Mouse (Mus musculus) embryonic facial prominence, embryonic 15.5 days (tissue): Measurements from ENCODE around the gene 4930578C19Rik. TPM values are rescaled to one million over a fixed set of nuclear protein-coding genes. Genes with fewer than 3 reads are reported as not detected.

ENCODE experiments used
- ATAC-seq: fragments of 200-750 bp; cut with Nextera tagmentation; 2 replicates; pipeline ENCODE4 v1.8.0; 2017; ENCODE audit warnings: low read depth, moderate TSS enrichment; ENCODE audit not compliant: insufficient number of reproducible peaks, low FRiP score, low TSS enrichment
- H3K27ac ChIP-seq: fragments of 300-500 bp; sonication (generic); replicated peaks from 2 replicates; pipeline ENCODE4 v1.5.1; 2015; ENCODE audit warnings: mild to moderate bottlenecking, inconsistent platforms
- H3K27me3 ChIP-seq: fragments of 300-500 bp; sonication (generic); 2 replicates; pipeline ENCODE4 v1.6.1; 2015; ENCODE audit warnings: inconsistent platforms
- H3K36me3 ChIP-seq: fragments of 300-500 bp; sonication (generic); 2 replicates; pipeline ENCODE4 v1.6.1; 2015; ENCODE audit warnings: mild to moderate bottlenecking, inconsistent platforms
- H3K4me1 ChIP-seq: fragments of 300-500 bp; sonication (generic); 2 replicates; pipeline ENCODE4 v1.6.1; 2015; ENCODE audit warnings: inconsistent platforms
- H3K4me2 ChIP-seq: fragments of 300-500 bp; sonication (generic); replicated peaks from 2 replicates; pipeline ENCODE4 v1.6.1; 2015; ENCODE audit warnings: mild to moderate bottlenecking, inconsistent platforms
- H3K4me3 ChIP-seq: fragments of 300-500 bp; sonication (generic); replicated peaks from 2 replicates; pipeline ENCODE4 v1.5.1; 2015; ENCODE audit warnings: mild to moderate bottlenecking, inconsistent platforms
- H3K9ac ChIP-seq: fragments of 300-500 bp; sonication (generic); 2 replicates; pipeline ENCODE4 v1.6.1; 2015; ENCODE audit warnings: inconsistent platforms
- H3K9me3 ChIP-seq: fragments of 300-500 bp; sonication (generic); replicated peaks from 2 replicates; pipeline ENCODE4 v1.6.1; 2016; ENCODE audit warnings: inconsistent platforms
- WGBS: fragments of 180-500 bp; shearing (Covaris S2); methylation state at CpG from one replicate; pipeline ENCODE4 v1.1.7; 2015; 5-methylcytosine and 5-hydroxymethylcytosine counted together
- polyA plus RNA-seq: library from polyadenylated mRNA; unstranded; fragments of >200 nt; fragmentation: Nextera tagmentation; extraction: Ambion mirVana; gene quantifications from 2 replicates; pipeline ENCODE4 v1.2.1, GENCODE M21; 2015

4930578C19Rik gene
- 1.1 and 1.5 TPM in 2 replicates for polyA plus RNA-seq

GRCm38 (mm10) chrX:18461198-18461601 is at the start of gene 4930578C19Rik:
Gene 4930578C19Rik, minus strand, starts transcription at chrX:18461397.
- Histone ChIP-seq H3K36me3 (no peaks in the 10 kb centered on the region), H3K4me1 (no peaks in the 10 kb centered on the region), H3K9ac (no peak within 1 kb of the TSS), H3K27me3 (no peaks in the 10 kb centered on the region), H3K9me3 (no peaks in the 10 kb centered on the region), H3K4me2 (no peak within 1 kb of the TSS), H3K27ac (no peak within 1 kb of the TSS), H3K4me3 (no peak within 1 kb of the TSS)
- no peak for ATAC-seq
- 78% methylated on average over 8 of the region's 8 CpGs for WGBS

GRCm38 (mm10) chrX:18467690-18468089 is 6.5 kb upstream of the 4930578C19Rik start:
- no peak overlapping the region for H3K9ac ChIP-seq
- no peak overlapping the region for H3K4me2 ChIP-seq
- H3K4me3 ChIP-seq: no peak overlapping the region
- no peak overlapping the region for H3K27ac ChIP-seq
- no peak for ATAC-seq
- 75% methylated on average over 1 of the region's 1 CpGs for WGBS
- no peaks in the 10 kb centered on the region for H3K4me1 ChIP-seq
- no peaks in the 10 kb centered on the region for H3K27me3 ChIP-seq
- no peaks in the 10 kb centered on the region for H3K36me3 ChIP-seq
- H3K9me3 ChIP-seq: no peaks in the 10 kb centered on the region

- H3K9ac ChIP-seq: no peak overlapping the region
- ATAC-seq: no peak
- H3K36me3 ChIP-seq: no peaks in the 10 kb centered on the region
- H3K9me3 ChIP-seq: no peaks in the 10 kb centered on the region
- H3K27ac ChIP-seq: no peak overlapping the region
- no peaks in the 10 kb centered on the region for H3K27me3 ChIP-seq
- H3K4me3 ChIP-seq: no peak overlapping the region
- no peaks in the 10 kb centered on the region for H3K4me1 ChIP-seq
- WGBS: 80% methylated on average over 1 of the region's 1 CpGs
- no peak overlapping the region for H3K4me2 ChIP-seq
Measured at GRCm38 (mm10) chrX:18462879-18463278, 1.7 kb upstream of the 4930578C19Rik start.

GRCm38 (mm10) chrX:18451559-18451958 is 9.6 kb downstream of the 4930578C19Rik start:
- Histone ChIP-seq H3K4me3 (no peak overlapping the region), H3K9me3 (no peaks in the 10 kb centered on the region), H3K27me3 (no peaks in the 10 kb centered on the region), H3K9ac (no peak overlapping the region), H3K27ac (no peak overlapping the region), H3K36me3 (no peaks in the 10 kb centered on the region), H3K4me1 (no peaks in the 10 kb centered on the region), H3K4me2 (no peak overlapping the region)
- no peak for ATAC-seq
- WGBS: 58% methylated on average over 1 of the region's 1 CpGs

- no peaks in the 10 kb centered on the region for H3K9me3 ChIP-seq
- H3K27ac ChIP-seq: no peak overlapping the region
- no peak for ATAC-seq
- H3K4me3 ChIP-seq: no peak overlapping the region
- no peaks in the 10 kb centered on the region for H3K27me3 ChIP-seq
- no peaks in the 10 kb centered on the region for H3K4me1 ChIP-seq
- 28% methylated on average over 5 of the region's 5 CpGs for WGBS
- H3K9ac ChIP-seq: no peak overlapping the region
- H3K4me2 ChIP-seq: no peak overlapping the region
- H3K36me3 ChIP-seq: no peaks in the 10 kb centered on the region
Measured at GRCm38 (mm10) chrX:18442066-18442465, 19.1 kb downstream of the 4930578C19Rik start.

GRCm38 (mm10) chrX:18425451-18425850 is 35.7 kb downstream of the 4930578C19Rik start:
- ATAC-seq: no peak
- Histone ChIP-seq H3K9me3 (no peaks in the 10 kb centered on the region), H3K27ac (no peak overlapping the region), H3K4me1 (no peaks in the 10 kb centered on the region), H3K36me3 (no peaks in the 10 kb centered on the region), H3K4me3 (no peak overlapping the region), H3K4me2 (no peak overlapping the region), H3K9ac (no peak overlapping the region), H3K27me3 (no peaks in the 10 kb centered on the region)
- 87% methylated on average over 3 of the region's 3 CpGs for WGBS

GRCm38 (mm10) chrX:18423206-18423605 is 38.0 kb downstream of the 4930578C19Rik start:
- WGBS: 81% methylated on average over 4 of the region's 4 CpGs
- ATAC-seq: no peak
- H3K36me3 ChIP-seq: no peaks in the 10 kb centered on the region

GRCm38 (mm10) chrX:18420161-18420784 is 40.9 kb downstream of the 4930578C19Rik start:
- Histone ChIP-seq H3K9me3 (no peaks in the 10 kb centered on the region), H3K27me3 (no peaks in the 10 kb centered on the region), H3K4me2 (no peak overlapping the region), H3K9ac (no peak overlapping the region), H3K36me3 (no peaks in the 10 kb centered on the region), H3K4me1 (no peaks in the 10 kb centered on the region), H3K27ac (no peak overlapping the region), H3K4me3 (no peak overlapping the region)
- ATAC-seq: no peak
- 91% methylated on average over 4 of the region's 4 CpGs for WGBS

More at GRCm38 (mm10) chrX:18423206-18423605, 38.0 kb downstream of the 4930578C19Rik start:
- Histone ChIP-seq H3K4me1 (no peaks in the 10 kb centered on the region), H3K27ac (no peak overlapping the region), H3K9ac (no peak overlapping the region), H3K4me2 (no peak overlapping the region), H3K27me3 (no peaks in the 10 kb centered on the region), H3K9me3 (no peaks in the 10 kb centered on the region), H3K4me3 (no peak overlapping the region)

GRCm38 (mm10) chrX:18418977-18419376 is 42.2 kb downstream of the 4930578C19Rik start:
- WGBS: 42% methylated on average over 1 of the region's 1 CpGs

GRCm38 (mm10) chrX:18414560-18414959 is 46.6 kb downstream of the 4930578C19Rik start:
- Histone ChIP-seq H3K27me3 (no peaks in the 10 kb centered on the region), H3K27ac (no peak overlapping the region), H3K4me1 (no peaks in the 10 kb centered on the region), H3K4me2 (no peak overlapping the region), H3K9me3 (no peaks in the 10 kb centered on the region), H3K9ac (no peak overlapping the region), H3K36me3 (no peaks in the 10 kb centered on the region), H3K4me3 (no peak overlapping the region)
- no peak for ATAC-seq
- 69% methylated on average over 2 of the region's 2 CpGs for WGBS

More at GRCm38 (mm10) chrX:18418977-18419376, 42.2 kb downstream of the 4930578C19Rik start:
- Histone ChIP-seq H3K4me1 (no peaks in the 10 kb centered on the region), H3K4me2 (no peak overlapping the region), H3K27me3 (no peaks in the 10 kb centered on the region), H3K27ac (no peak overlapping the region), H3K4me3 (no peak overlapping the region), H3K9ac (no peak overlapping the region), H3K36me3 (no peaks in the 10 kb centered on the region), H3K9me3 (no peaks in the 10 kb centered on the region)
- no peak for ATAC-seq

GRCm38 (mm10) chrX:18411071-18411840 is 49.9 kb downstream of the 4930578C19Rik start:
- no peaks in the 10 kb centered on the region for H3K4me1 ChIP-seq
- H3K9ac ChIP-seq: no peak overlapping the region
- H3K4me3 ChIP-seq: no peak overlapping the region
- WGBS: 88% methylated on average over 10 of the region's 10 CpGs
- no peak overlapping the region for H3K4me2 ChIP-seq
- no peaks in the 10 kb centered on the region for H3K36me3 ChIP-seq
- H3K27me3 ChIP-seq: no peaks in the 10 kb centered on the region
- H3K27ac ChIP-seq: no peak overlapping the region
- H3K9me3 ChIP-seq: no peaks in the 10 kb centered on the region
- ATAC-seq: no peak
